Mouse (Mus musculus) myocyte (in vitro differentiated cells): Measurements from ENCODE around the gene Mdm2. TPM values are rescaled to one million over a fixed set of nuclear protein-coding genes. Genes with fewer than 3 reads are reported as not detected.

Experiments
- H3K27me3 ChIP-seq: one replicate; pipeline ENCODE4 v1.6.1; 2011; ENCODE audit not compliant: control insufficient read depth, insufficient read depth, insufficient read length
- H3K36me3 ChIP-seq: one replicate; pipeline ENCODE4 v1.6.1; 2011; ENCODE audit not compliant: control insufficient read depth, insufficient read depth
- H3K4me2 ChIP-seq: one replicate; pipeline ENCODE4 v1.6.1; 2011; ENCODE audit warnings: low read depth, control low read depth
- H3K4me3 ChIP-seq: one replicate; pipeline ENCODE4 v1.5.1; 2011; ENCODE audit warnings: mild to moderate bottlenecking, control low read depth, moderate library complexity
- H3K79me2 ChIP-seq: one replicate; pipeline ENCODE4 v1.6.1; 2011; ENCODE audit not compliant: control insufficient read depth, insufficient read depth
- H3ac ChIP-seq: one replicate; pipeline ENCODE4 v1.6.1; 2011; ENCODE audit not compliant: control insufficient read depth, insufficient read length
- CEBPB ChIP-seq: IDR thresholded peaks from 2 replicates; pipeline ENCODE4 v1.6.1; 2011; ENCODE audit warnings: mild to moderate bottlenecking, moderate library complexity; ENCODE audit not compliant: poor library complexity, insufficient read depth, severe bottlenecking
- E2F4 ChIP-seq: IDR thresholded peaks from one replicate; pipeline ENCODE4 v1.6.1; 2011; ENCODE audit warnings: mild to moderate bottlenecking, control low read depth, moderate library complexity; ENCODE audit not compliant: insufficient read depth
- MAX ChIP-seq: IDR thresholded peaks from one replicate; pipeline ENCODE4 v1.6.1; 2011; ENCODE audit warnings: low read depth, mild to moderate bottlenecking, control low read depth
- MYOD1 ChIP-seq, 3 experiments: IDR thresholded peaks; one replicate each; pipeline ENCODE4 v1.6.1; 2011; ENCODE audit warnings: control low read depth in 2 of 3, low read depth in 2 of 3, mild to moderate bottlenecking in 2 of 3, moderate library complexity in 1 of 3; ENCODE audit not compliant: insufficient read length in 2 of 3, control insufficient read depth in 1 of 3
- MYOG ChIP-seq, 3 experiments: IDR thresholded peaks; one replicate each; pipeline ENCODE4 v1.6.1; 2011; ENCODE audit warnings: control low read depth in 2 of 3, low read depth in 2 of 3, mild to moderate bottlenecking in 2 of 3; ENCODE audit not compliant: insufficient read length in 2 of 3, control insufficient read depth in 1 of 3, insufficient read depth in 1 of 3
- POLR2A ChIP-seq: IDR thresholded peaks from one replicate; pipeline ENCODE4 v1.6.1; 2011; ENCODE audit warnings: low read depth, mild to moderate bottlenecking, control low read depth, moderate library complexity; ENCODE audit not compliant: insufficient read length
- POLR2AphosphoS2 ChIP-seq: IDR thresholded peaks from one replicate; pipeline ENCODE4 v1.6.1; 2011; ENCODE audit warnings: low read depth, control low read depth; ENCODE audit not compliant: insufficient read length
- REST ChIP-seq: IDR thresholded peaks from one replicate; pipeline ENCODE4 v1.6.1; 2011; ENCODE audit warnings: mild to moderate bottlenecking, control low read depth, moderate library complexity; ENCODE audit not compliant: insufficient read depth, insufficient read length
- SRF ChIP-seq: IDR thresholded peaks from one replicate; pipeline ENCODE4 v1.6.1; 2011; ENCODE audit warnings: low read depth; ENCODE audit not compliant: control insufficient read depth, insufficient read length
- TCF12 ChIP-seq: IDR thresholded peaks from one replicate; pipeline ENCODE4 v1.6.1; 2011; ENCODE audit warnings: mild to moderate bottlenecking, control low read depth; ENCODE audit not compliant: poor library complexity, insufficient read depth, severe bottlenecking
- TCF3 ChIP-seq: IDR thresholded peaks from one replicate; pipeline ENCODE4 v1.6.1; 2011; ENCODE audit warnings: low read depth, control low read depth; ENCODE audit not compliant: insufficient read length
- USF1 ChIP-seq: IDR thresholded peaks from one replicate; pipeline ENCODE4 v1.6.1; 2011; ENCODE audit warnings: low read depth, mild to moderate bottlenecking, control low read depth, moderate library complexity
- polyA plus RNA-seq: library from polyadenylated mRNA; unstranded; fragments of >200 nt; fragmentation: generic; extraction: Trizol; gene quantifications from one replicate; pipeline ENCODE4 v1.2.1, GENCODE M21; 2012; ENCODE audit warnings: missing spikeins

The Mdm2 gene
- polyA plus RNA-seq, 1 experiment: 23.2 TPM

- no peak overlapping the region for H3ac ChIP-seq
- no peak for TF ChIP-seq TCF12
- TF ChIP-seq CEBPB: no peak
- TF ChIP-seq TCF3: no peak
- TF ChIP-seq MAX: no peak
- TF ChIP-seq POLR2A: no peak
- TF ChIP-seq E2F4: no peak
- TF ChIP-seq MYOD1 (IDR thresholded peaks at IDR 0.05; ENCODE audit: control insufficient read depth in 1 of 3, insufficient read length in 2 of 3, low read depth in 2 of 3): no peak
- no peak for TF ChIP-seq POLR2AphosphoS2
- no peak for TF ChIP-seq MYOG (IDR thresholded peaks at IDR 0.05; ENCODE audit: control insufficient read depth in 1 of 3, insufficient read depth in 1 of 3, insufficient read length in 2 of 3, low read depth in 2 of 3)
- no peak for TF ChIP-seq USF1
- no peak for TF ChIP-seq REST
- no peak for TF ChIP-seq SRF
- H3K4me2 ChIP-seq: no peak overlapping the region
- H3K4me3 ChIP-seq: no peak overlapping the region
- no peaks in the 10 kb centered on the region for H3K79me2 ChIP-seq
- no peaks in the 10 kb centered on the region for H3K36me3 ChIP-seq
- no peaks in the 10 kb centered on the region for H3K27me3 ChIP-seq
Observed at GRCm38 (mm10) chr10:117653779-117654173, 56.8 kb downstream of the Mdm2 start.

- Histone ChIP-seq H3K4me3 (no peak overlapping the region), H3ac (no peak overlapping the region), H3K27me3 (no peaks in the 10 kb centered on the region), H3K79me2 (no peaks in the 10 kb centered on the region), H3K4me2 (no peak overlapping the region), H3K36me3 (no peaks in the 10 kb centered on the region)
- TF ChIP-seq POLR2A: no peak
- no peak for TF ChIP-seq E2F4
- no peak for TF ChIP-seq POLR2AphosphoS2
- TF ChIP-seq MYOG (IDR thresholded peaks at IDR 0.05; ENCODE audit: control insufficient read depth in 1 of 3, insufficient read depth in 1 of 3, insufficient read length in 2 of 3, low read depth in 2 of 3): no peak
- TF ChIP-seq MAX: no peak
- no peak for TF ChIP-seq TCF12
- TF ChIP-seq REST: no peak
- TF ChIP-seq CEBPB: no peak
- TF ChIP-seq SRF: no peak
- no peak for TF ChIP-seq USF1
Observed at GRCm38 (mm10) chr10:117652930-117653778, 57.4 kb downstream of the Mdm2 start.

DNA sequence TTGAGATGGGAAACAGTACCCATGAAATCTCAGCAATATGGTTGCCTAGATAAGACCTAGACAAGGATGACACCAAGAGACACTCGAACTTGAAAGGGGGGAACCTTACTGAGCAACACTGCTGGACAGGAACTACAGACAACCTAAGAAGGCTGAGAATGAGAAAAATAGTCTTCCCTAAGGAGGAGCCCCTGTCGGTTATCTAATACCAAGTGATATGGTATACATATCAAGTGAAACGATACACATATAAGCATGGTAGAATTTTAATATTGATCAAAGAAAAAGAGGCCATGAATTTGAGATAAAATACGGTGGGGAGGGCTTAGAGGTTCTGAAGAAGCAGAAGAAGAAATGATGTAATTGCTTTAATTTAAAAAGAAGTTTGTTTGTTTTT is 58.2 kb downstream of the Mdm2 start:
- TF ChIP-seq MYOG (IDR thresholded peaks at IDR 0.05; ENCODE audit: control insufficient read depth in 1 of 3, insufficient read depth in 1 of 3, insufficient read length in 2 of 3, low read depth in 2 of 3) (no peak), POLR2AphosphoS2 (no peak), TCF3 (no peak), CEBPB (no peak), TCF12 (no peak)
- no peak overlapping the region for H3ac ChIP-seq
- H3K4me3 ChIP-seq: no peak overlapping the region
- no peaks in the 10 kb centered on the region for H3K79me2 ChIP-seq
- no peaks in the 10 kb centered on the region for H3K36me3 ChIP-seq
- H3K27me3 ChIP-seq: no peaks in the 10 kb centered on the region
- H3K4me2 ChIP-seq: no peak overlapping the region

GRCm38 (mm10) chr10:117651587-117652377 is 58.8 kb downstream of the Mdm2 start:
- H3K36me3 ChIP-seq: no peaks in the 10 kb centered on the region
- H3K27me3 ChIP-seq: no peaks in the 10 kb centered on the region
- TF ChIP-seq REST (no peak), TCF12 (no peak), POLR2AphosphoS2 (no peak), SRF (no peak), MAX (no peak), POLR2A (no peak), MYOD1 (IDR thresholded peaks at IDR 0.05; ENCODE audit: control insufficient read depth in 1 of 3, insufficient read length in 2 of 3, low read depth in 2 of 3) (no peak), MYOG (IDR thresholded peaks at IDR 0.05; ENCODE audit: control insufficient read depth in 1 of 3, insufficient read depth in 1 of 3, insufficient read length in 2 of 3, low read depth in 2 of 3) (no peak), CEBPB (no peak), TCF3 (no peak), E2F4 (no peak), USF1 (no peak)
- no peak overlapping the region for H3K4me2 ChIP-seq
- no peak overlapping the region for H3K4me3 ChIP-seq
- H3K79me2 ChIP-seq: no peaks in the 10 kb centered on the region
- no peak overlapping the region for H3ac ChIP-seq
